Mouse (Mus musculus): ENCODE measurements around the gene Gabrd.

DNA sequence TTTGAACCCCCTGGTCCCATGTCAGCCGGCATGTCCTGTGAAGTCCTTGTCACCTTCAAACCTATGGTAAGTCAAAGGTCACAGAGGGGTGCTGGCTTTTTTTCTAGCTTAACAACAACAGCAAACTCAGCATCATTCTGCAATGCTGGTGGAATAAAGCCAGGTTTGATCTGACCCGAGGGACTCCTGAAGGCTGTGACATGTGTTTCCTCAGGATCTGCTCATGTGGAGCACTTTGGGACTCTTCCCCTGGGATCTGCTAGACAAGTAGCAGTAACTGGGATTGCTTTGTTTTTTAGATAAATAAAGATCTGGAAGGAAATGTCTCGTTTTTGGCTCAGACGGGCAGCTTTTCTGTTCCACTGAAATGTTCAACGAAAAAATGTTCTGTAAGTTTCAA is 36.1 kb upstream of the Gabrd start:
- no peak for TF ChIP-seq CTCF (IDR thresholded peaks at IDR 0.05; ENCODE audit: low read depth, low read length)
- no peak for TF ChIP-seq POLR2A (IDR thresholded peaks at IDR 0.05; ENCODE audit: borderline replicate concordance, low read depth, low read length)

Measured in bone marrow macrophage, adult 2 months (primary cell).